Mouse (Mus musculus) cerebellum, postnatal 14 days (tissue): Measurements from ENCODE around the gene Hspb8.

Experiments used
- DNase-seq, 2 experiments: peaks; one replicate each; pipeline ENCODE4 v3.0.0; 2021; ENCODE audit warnings: mixed read lengths in 2 of 2

Gene Hspb8

DNA sequence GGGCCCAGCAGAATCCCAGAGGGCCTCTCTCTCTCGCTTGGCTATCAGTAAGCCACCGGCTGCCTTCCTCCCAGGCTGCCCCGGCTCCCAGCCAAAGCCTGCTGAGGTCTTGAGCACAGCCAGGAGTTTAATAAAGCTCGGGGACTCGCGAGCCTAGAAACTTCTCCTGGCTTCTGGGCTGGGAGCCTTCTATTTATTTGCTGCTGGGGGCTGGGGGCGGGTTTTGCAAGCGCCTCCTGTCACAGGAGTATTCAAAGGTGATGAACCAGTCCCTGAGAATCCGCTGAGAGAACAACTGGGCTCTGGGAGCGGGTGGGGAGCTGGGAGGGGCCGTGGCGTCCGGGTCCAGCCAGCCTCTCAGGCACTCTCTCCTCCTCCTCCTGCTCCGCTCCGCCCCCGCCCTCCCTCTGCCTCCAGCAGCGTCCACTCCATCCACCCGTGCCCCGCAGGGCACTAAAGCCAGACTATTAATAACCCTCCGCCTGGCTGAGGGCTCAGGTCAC is at the start of gene Hspb8:
TSS of gene Hspb8 (minus strand) at position 166 of the 503 bp plus-strand sequence.
- peak; percentile 86 to 91 for DNase-seq

DNA sequence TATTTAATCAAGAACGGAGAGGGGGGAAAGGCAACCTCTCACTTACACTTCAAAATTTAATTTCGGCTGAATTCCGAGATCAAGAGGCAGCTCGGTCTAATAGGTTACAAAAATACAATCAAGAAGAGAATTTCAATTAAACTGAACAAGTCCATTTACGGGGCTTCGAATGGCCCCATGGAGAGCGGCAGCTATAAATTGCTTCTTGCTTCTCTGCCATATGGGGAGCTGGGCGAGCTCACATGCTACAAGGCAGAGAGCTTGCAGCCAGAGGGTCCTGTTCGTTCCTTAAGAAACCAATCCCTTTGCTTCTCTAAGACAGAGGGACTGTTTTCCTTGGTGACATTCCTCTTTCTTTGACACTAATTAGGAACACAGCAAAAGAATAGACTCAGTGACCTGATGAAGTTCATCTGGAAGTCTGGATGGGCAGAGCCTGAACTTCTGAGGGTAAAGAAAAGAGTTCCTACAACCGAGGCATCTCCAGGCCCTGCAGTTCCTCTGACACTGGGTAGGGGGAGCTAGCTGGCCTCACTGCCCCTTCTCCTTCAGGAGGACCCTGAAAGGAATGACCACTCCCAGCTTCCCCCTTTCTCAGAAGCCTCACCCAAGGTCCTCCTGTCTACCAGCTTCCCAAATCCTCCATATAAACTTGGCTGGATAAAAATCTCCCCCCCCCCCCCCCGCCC is 38.8 kb upstream of the Hspb8 start:
- no peak for DNase-seq

DNA sequence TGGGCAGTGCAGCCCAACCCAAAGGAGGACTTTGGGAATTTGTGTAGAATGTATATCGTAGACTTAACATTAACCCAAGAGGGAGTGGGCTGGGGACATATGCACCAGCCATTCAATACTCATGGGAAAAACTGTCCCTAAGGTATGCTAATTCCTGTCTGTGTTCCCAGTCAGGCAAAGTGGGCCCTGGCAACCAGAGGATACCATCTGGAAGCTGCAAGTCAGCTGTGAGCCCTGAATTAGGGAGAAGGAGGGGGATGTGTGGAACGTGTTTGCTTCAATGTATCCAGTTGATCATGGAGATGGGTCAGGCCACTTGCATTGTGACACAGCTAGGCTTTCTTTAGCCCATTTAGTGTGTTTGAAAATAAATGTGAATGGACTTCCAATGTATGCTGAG is 37.3 kb upstream of the Hspb8 start:
- DNase-seq = no peak

DNA sequence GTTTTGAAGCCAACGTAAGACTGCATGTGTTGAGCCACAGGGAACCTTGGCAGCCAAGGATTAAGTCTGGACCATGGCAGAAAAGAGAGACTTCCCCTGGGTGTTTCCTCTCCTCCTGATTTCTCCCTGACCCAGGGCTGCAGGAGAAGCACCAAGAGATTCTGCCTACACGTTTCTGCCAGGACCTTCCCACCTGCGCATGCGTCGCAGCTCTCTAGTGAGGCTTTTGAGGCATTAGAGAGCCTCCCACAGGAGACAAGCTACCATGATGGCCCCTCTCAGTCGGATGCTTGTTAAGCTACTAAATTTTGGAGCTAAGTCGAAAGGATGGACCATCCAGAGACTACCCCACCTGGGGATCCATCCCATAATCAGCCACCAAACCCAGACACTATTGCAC is 35.1 kb upstream of the Hspb8 start:
- no peak for DNase-seq

DNA sequence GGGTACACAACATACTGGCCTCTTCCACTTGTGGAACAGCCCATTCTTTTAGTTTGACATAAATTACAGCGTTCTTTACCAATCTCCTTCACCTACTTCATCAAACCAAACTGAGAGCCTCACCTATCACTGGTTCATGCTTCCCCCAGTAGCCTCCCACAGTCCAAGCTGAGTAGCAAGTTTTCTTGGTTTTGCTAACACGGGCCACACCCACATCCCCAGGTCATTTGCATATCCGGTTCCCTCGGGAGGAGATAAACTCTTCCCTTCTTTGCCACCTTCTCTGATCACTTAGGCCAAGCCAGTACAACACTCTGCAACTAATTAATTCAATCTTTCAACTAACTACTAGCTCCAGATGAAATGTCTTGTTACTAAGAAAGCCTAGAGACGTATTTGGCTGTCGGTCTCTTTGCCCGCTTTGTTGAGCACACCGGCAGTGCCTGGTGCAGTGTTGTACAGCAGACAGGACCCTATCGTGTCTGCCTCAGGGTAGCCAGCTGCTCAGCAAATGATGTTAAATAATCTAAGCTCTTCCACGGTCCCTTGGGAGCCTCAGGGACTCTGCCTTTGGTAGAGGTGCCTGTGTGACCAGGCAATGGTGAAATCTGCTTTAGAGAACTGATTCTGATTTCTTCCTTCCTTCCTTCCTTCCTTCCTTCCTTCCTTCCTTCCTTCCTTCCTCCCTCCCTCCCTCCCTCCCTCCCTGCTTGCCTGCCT is 34.3 kb upstream of the Hspb8 start:
- no peak for DNase-seq

DNA sequence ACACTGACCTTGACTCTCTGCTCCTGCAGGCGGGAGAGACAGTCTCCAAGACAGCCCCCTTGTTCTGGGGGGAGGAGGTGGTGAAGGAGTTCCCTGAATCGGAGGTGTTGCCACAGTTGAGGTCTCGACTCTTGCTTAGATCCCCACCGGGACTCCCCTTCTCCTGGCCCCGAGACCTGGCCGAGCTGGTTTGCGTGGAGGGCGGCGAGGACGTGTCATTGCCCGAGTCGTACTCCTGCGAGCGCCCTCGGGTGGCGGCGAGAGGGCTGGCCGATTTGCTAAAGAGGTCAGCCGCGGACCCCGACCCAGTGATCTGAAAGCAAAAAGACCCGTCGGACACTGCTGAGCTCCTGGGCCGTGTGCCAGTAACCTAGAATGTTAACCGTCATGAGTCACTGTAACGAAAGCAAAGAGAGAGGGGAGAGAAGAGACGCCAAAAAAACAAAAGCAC is 30.8 kb upstream of the Hspb8 start:
- peak; percentile 90 for DNase-seq

DNA sequence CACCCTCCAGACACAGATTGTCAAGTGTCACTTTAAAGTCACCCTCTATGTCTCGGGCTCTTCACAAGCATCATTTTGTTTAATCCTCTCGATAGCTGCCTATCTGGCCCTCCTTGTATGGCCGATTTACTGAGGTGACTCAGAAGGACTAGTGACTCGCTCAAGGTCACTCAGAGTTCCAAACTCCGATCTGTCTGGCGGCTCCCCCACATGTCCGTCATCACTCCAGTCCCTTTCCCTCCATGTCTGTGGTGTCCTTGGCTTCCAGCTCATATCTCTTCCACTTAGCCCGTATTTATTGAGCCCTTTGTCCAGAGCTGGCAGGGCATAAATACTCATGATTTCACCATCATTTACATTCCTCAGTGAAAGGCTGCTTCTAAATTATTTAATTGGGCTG is 28.2 kb upstream of the Hspb8 start:
- DNase-seq = no peak

DNA sequence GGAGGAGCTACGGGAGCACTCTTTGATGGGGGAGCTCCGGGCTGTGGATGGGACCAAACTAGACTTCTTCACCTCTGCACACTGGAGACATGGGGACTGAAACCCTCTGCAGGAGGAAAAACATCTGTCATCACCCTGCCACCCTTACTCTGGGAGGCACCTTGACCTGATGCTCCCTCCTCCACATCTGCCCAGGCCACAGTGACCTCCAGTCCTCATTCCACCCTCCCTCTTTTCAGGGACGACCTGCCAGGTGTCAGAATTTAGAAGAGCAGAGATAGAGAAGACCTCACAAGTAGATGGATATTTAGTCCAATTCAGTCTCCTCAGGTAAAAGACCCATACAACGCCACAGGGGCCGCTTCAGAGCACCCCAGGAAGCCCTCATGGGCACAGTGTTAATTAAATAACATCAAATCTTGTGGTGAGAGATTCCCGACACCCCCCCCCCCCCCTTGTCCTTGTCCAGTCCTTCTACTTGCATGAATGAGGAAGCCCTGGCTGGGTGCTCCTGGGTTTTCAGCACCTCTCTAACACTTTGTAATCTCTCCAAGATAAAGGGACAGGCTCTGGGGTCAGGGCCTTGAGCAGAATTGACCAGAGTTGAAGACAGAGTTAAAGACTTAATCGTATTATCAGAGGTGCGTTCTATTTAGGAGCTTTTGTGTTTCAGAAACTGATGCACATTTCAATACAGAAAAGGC is 27.0 kb upstream of the Hspb8 start:
- no peak for DNase-seq

DNA sequence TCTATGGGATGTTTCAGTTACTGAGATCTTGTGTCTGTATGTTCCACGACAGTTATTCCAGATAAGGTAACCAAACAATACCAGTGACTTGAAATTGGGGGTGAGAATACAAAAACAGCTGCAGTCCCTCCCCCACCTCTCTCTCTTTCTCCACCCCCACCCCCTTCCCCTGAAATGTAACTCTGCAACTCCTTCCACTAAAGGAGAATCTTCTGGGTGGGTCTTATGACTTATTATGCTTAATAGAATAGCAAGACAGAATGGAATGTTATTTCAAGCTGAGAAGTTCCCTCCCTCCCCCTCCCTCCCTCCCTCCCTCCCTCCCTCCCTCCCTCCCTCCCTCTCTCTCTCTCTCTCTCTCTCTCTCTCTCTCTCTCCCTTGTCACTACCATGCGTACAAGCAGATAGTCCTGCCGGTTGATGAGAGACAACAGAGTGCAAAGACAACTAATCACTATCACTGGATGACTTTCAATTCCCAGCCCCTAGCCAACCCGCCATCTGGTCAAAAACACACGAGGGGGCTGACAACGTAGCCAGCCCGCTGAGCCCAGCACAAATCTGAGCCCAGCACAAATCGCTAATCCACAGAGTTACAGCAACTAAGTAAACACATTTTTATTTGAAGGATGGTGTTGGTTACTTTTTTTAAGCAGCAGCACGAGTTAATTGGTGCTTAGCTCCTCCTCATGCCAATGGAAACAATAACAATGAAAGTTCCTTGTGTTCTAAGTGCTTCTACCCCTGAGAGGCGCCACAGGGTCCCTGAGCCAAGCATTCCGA is 25.9 kb upstream of the Hspb8 start:
- DNase-seq = peak; percentile 52 to 74

DNA sequence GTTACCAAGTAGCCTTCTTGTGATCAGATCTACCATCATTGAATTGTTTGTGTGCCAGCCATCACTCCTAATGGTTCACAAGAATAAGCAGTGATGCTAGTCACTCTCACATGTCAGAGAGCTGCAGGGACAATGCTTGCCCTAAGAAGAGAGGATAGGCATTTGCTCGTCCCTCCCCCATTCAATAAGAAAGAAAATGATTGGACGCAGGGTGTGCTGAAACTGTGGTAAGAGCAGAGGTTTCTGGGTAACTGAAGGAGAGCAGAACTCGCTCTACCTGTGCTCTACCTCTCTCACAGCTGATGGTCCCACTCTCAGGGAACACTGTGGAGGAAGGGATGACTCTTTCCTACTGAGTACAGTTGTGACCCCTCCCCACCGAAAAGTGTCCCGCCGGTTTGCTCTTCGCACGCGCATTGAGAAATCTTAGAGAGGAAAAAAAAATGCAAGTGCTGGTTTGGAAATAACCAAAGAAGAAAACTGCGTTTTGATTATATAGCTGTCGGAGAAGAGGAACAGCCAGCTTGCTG is 25.2 kb upstream of the Hspb8 start:
- DNase-seq = no peak

DNA sequence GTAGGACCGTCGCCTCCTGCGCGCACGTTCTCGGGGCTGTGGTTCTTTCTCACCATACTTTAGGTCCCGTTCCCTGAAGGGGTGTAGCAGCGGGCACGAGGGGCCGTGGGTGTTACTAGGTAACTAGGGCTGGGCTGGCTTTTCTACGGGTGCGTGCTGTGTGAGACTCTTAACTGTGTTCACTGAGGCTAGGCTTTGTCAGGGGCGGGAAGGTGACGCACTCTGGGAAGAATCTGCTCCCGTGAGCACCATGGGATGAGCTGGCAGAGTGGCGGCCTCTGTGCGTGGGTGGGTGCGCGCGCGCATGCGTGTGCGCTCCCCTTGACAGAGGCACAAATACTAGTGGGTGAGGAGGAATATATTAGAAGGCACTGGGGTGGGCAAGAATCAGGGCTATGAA is 23.9 kb upstream of the Hspb8 start:
- no peak for DNase-seq

DNA sequence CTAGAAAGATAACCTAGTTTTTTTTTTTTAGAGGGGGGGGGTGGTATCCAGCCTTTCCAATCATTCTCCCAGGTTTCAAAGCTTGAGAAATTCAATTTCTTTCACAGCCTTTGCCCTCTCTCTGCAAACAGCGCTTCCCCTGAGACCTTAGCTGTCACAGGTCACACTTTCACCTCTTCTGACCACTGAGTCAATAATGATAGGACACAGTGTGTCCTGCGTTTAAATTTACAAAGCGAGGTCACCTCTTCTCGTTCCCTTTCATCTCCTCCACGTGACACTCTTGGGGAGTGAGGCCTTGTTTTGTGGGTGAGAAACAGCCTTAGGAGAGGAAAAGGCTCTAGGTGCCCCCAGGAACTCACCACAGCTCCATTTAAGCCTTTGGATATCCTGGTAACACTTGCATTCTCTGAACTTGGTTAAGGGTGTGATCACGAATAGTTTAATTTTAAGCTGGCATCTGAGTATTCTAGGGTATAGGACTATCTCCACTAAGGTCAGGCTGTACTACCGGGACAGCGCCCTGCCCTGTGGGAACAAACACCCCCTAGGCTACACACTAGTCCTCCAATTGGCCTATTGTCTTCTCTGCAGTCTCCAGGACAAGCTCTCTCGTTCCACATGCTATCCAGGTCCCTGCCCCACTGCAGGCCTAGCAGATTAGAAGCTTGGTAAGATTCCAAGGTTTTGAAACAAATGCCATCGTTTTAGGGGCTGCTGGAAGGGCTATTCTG is 23.1 kb upstream of the Hspb8 start:
- no peak for DNase-seq

DNA sequence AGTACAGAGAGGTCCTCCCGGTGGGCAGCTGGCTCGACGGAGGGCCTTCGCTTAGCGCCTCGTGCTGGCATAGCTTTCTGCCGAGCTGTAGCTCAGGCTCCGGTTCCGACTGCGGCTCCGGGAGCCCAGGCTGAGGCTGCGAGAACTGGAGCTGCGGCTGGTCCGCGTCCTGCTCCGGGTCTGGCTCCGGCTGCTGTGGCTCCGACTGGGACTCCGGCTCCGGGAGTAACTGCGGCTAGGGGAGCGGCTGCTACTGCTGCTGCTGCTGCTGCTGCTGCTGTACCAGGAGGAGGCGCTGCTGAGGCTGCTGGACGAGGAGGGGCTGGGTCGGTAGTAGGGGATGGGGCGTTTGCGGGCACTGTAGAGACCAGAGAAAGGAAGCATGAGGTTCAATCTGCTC is 21.9 kb upstream of the Hspb8 start:
- peak; percentile 63 to 80 for DNase-seq

DNA sequence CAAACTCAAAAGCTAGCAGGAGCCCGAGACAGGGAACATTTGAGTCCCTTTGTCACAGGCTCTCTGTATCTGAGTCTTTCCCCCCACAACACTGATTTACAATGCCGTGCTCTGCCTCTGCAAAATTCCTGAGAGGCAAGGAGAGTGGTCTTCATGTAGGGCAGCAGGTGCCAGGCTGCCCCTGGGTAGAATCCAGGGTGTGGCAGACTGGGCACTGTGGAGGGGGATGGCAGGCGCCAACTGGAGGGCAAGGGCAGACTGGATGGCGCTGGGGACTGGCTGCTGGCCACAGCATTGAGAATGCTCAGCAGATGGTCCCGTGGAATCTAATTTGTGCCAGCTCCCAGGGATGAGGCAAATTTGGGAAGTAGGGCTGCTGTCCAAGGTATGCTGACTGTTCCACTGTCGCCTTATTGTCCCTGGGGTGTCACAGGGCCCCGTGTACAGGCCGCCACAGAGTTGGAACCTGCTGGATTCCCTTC is 20.8 kb upstream of the Hspb8 start:
- DNase-seq = peak; percentile 92 to 96

DNA sequence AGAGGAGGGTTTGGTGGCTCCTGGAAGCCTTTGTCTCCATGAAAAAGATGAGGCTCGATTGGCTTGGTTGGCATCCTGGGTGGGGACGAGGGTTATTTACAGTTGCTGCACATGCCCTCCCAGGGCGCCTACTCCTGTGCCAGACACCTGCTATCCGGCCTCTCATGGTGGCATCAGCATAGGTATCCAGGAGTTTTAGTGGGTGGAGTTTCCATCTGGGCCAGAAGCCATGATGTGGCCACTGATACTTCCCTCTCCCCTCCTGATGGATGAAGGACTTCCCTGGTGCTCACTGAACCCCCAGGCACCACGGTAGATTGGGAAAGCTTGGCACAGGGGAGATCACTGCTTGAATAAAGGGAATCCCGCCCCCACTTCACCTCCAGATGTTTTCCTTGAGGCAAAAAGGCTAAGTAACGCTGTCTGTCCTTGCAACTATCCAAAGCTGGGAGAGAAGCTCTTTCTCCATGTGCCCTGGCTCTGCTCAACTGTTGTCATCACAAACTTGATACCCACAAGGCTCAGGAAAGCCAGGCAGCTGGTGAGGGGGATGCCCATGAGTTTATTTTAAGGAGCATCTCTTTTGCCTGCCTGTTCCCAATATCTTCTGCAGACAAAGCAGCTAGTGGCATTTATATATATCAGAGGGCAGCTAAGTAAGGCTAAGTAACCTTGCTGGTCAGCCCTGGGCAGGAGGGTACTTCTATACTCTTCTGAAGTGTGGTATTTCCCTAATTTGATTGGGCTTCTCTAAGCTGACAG is 20.2 kb upstream of the Hspb8 start:
- DNase-seq = peak; percentile 48 to 59

DNA sequence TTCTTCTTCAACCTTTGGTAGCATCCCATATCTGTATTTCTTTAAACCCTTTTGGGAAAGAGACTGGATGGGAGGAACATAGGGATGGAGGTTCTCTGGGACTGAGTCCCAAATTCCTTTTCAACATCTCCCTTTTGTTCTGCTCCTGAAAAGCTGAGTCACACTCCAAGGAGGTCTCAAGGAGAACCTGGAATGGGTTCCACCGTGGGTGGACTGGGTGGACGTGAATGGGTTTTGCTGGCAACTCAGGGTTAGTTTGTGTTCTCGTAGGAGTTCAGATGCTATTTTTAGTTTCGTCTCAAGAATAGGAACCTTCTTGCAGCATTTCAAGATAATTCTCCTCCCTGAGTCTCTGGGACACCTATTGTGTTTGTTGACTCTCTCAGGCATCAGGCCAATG is 17.6 kb upstream of the Hspb8 start:
- DNase-seq = no peak

DNA sequence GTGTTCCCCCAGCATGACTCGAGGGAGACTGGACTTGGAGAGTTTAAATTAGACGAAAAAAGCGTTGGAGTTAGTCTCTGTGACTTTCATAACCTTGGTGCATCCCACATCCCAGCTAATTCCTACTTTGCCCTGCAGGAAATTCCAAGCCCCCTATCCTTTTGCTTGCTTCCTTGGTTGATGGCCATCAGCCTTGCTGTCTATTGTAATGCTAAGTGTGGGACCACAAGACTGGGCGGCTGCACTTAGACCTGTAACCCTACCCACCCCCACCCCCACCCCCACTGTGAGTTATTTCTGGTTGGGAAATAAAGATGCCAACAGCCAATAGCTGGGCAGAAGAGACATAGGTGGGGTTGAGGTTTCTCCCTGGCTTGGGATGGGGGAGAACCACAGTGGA is 15.7 kb upstream of the Hspb8 start:
- DNase-seq = no peak

DNA sequence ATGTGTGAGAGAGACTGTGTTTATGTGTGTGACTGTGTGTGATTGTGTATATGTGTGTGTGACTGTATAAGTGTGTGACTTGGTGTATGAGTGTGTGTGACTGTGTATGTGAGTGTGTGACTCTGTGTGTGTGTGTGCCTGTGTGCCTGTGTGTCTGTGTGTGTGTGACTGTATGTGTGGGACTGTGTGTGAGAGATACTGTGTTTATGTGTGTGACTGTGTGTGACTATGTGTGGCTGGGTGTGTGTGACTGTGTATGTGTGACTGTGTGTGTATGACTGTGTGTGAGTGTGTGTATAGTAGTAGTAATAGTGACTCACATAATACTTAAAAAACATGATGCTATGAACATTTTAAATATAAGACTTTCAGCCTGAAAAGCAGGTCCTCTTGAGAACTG is 13.5 kb upstream of the Hspb8 start:
- no peak for DNase-seq

DNA sequence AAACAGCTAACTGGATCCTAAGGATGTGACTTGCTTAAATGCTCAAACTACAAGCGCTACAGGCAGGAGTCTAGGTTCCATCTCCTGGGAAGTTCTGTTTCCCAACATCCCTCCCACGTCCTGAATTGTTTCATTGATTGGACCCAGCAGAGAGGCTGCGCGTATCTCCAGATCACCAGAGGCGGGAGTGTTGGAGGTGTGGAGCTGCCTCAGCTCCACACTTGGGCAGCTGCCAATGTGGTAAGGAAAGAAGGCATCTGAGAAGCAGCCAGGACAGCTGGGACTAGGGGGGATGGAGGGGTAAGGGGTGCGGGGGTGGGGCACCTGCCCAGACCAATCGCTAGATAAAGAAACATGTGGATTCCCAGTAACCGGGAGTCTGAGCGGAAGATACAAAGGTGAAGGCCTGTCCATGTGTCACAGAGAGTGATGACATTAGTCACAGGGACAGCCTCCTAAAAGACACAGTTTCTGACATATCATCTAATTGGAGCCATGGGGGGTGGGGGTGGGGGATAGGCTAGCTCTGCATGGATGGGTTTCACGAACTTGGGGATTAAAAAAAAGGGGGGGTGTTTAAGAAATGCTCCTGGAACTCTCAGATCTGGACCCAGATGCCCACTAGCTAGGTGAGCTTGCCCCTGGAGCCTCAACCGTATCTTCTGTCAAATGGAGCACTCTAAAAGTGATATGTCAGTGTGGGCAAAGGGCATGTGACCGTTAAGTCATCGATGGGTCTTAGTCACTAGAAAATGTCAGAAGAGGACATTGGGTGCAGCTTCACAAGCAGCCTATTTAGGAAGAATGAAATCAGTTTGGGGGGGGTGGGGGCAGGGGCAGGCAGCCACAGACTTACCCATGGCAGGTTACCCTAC is 12.5 kb upstream of the Hspb8 start:
- peak in 1 of 2 experiments; percentile 37 for DNase-seq

DNA sequence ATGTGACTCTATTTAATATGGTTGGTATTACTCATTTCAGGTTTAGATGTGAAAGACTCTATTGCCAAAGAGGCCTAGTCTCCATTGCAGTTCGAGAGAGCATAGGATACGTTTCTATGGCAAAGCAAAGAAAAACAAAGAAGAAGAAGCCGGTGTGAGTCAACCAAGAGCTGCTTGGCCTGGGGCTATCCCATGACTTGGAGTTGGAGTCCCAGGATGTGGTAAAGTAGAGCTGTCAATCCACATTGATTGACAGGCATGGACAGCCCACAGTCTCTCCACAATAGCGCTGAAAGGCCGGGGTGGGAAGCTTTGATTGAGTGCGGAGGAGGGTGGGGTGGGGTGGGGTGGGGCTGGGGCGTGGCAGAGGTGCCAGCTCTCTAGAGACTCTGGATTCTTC is 10.2 kb upstream of the Hspb8 start:
- no peak for DNase-seq
